Mouse (Mus musculus) urinary bladder, postnatal 10 days (tissue): Measurements from ENCODE around the gene Zfp831.

Source experiments
- DNase-seq: peaks from one replicate; pipeline ENCODE4 v3.0.0; 2022; ENCODE audit warnings: low spot score

Zfp831 gene

GRCm38 (mm10) chr2:174644975-174645374 is 1.6 kb downstream of the Zfp831 start:
- DNase-seq, result no peak

DNA sequence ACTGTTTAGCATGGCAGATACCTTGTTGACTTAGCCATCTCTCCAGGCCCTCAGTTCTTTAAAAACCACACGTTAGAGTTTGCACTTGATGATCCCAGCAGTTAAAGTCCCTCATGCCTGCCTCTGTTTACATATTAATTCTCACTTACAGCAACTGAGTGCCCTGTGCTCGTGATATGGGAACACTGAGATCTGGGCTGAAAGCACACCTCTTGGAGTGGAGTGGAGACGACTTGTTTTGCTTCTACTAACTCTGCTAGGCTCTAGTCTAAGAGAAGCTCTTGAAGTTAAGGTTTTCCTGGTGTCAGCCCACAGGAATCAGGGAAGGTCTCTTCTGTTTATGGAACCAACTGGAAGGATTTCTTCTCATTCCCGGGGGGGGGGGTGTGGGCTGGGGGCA is 9.5 kb downstream of the Zfp831 start:
- DNase-seq, result no peak

DNA sequence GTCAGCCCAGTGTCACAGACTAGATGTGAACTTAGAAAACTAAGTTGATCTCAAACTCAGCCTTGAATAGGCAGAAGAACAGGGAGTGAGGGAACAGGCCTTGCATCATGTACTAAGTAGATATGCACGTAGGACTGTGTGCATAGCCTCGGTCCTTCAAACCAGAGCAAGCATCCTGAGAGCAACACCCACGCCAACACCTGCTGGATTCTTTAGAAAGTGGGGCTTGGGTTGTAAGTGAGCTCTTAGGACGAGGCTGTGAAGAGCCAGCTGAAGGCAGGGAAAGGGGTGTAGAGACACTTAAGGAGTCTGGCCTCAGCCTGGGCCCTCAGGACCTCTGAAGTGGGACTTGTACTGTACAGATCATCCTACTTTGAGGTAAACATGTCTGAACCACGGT is 12.0 kb downstream of the Zfp831 start:
- DNase-seq, result no peak

- no peak for DNase-seq
Measured at GRCm38 (mm10) chr2:174658229-174658844, 15.0 kb downstream of the Zfp831 start.

DNA sequence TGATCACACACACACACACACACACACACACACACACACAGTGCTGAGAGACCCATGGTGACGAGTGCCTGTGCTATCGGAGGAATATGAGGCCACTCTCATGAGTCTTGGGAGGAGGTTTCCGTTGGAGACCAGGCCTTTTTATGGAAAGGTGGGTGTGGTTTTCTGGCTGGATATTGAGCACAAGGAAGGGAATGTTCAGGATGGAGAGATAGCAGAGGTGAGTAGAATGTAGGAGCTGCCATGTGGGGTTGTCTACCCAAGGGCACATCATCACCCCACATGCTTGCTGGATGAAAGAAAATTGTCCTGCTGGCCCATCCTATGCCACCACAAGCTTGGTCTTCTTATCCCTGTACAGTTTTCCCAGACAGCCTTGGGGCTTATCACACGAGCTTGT is 16.5 kb downstream of the Zfp831 start:
- DNase-seq, result no peak

- no peak for DNase-seq
Measured at GRCm38 (mm10) chr2:174660321-174660720, 17.0 kb downstream of the Zfp831 start.

DNA sequence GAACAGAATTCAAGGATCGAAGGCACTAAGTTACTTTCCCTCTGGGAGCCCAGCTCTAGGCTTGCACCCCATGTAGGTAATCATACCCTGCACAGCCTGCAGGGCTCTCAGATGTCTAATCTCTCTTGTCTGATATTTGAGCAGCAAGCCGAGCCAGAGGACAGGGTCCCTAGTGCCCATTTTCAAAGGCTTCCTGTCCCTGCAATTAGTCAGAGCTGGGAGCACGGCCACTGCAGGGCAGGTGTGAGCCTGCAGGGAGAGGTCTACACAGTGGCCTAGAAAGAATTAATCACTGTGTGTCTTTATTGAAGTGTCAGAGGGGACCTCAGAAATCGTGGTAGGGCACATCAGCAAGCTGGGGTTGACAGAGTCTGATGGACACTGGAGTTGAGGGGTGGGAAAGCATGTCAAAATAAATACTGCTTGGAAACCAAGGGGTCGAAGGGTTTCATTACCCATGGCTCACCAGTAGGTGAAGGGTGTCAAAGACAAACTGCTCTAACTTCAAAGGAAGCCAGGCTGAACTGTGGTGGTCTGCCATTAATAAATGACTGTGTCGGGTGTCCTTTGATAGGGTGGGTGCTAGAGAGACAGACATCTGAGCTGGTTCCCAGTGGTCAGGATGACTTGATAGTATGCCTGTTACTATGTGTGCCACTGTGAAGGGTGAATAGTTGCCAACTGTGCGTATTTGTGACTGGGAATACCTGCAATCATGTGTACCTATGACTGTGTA is 18.3 kb downstream of the Zfp831 start:
- no peak for DNase-seq

- no peak for DNase-seq
Measured at GRCm38 (mm10) chr2:174662593-174662992, 19.3 kb downstream of the Zfp831 start.

DNA sequence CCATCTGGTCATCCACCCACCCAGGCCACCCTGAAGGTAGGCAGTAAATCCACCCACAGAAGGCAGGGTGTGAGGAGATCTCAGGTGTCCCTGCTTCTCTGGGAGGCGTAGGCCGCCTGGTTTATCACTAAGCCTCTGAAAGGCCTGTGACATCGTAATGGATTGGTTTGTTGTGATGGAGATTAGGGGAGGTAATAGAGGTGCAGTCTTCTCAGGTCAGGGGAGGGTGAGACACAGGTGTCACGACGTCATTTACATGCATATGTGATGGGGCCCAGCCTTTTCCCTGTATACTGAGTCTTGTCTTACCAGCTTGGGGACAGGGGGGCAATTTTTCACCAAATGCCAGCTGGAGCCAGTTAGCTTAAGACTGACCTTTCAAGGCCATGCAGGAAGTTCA is 22.1 kb downstream of the Zfp831 start:
- DNase-seq, result no peak

DNA sequence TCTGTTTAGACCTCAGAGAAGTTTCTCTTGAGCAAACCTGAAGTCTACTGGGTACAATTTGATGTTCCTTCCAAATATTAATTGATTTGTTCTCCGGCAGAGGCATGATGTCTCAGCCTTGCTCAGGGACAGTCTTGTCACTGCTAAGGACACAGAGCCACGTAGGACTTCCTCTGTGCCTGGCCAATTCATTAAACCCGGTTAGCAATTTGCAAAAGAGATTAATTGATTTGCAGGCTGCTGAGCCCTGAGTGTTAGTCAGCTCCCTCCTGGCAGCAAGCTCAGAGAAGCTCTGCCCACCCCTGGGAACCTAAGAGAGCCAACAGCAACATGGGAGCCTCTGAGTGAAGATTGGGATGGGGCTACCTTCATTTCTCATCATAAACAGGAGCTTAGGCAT is 25.5 kb downstream of the Zfp831 start:
- no peak for DNase-seq

DNA sequence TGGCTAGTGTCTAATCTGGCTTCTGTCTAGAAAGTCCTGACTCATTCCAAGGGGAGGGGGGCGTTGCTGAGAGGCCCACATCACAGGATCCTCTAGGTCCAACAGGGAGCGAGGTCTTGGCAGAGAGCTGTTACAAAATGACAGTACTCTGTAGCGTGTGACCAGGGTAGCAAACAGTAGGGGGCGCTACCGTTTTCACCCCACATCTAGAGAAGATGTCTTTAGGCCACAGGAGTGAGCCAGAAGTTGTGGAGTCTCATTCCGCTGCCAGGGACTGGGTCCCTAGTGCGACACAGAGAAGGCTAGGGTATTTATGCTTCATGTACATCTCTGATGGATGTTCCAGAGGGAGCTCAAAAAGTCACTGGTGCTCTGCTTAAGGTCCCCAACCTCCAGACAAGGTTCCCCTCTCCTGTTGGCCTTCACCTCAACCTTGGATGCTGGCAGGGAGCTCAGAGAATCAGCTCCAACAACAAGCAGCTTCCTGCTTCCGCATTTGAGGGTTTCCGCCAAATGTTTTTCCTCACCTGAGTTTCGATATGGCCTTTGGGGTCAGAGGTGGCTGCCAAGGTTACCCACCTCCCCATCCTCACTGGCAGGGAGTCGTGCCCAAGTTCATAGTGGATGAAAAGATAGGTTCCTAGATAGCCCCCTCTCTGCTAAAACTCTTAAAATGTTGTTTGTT is 29.3 kb downstream of the Zfp831 start:
- DNase-seq, result no peak

DNA sequence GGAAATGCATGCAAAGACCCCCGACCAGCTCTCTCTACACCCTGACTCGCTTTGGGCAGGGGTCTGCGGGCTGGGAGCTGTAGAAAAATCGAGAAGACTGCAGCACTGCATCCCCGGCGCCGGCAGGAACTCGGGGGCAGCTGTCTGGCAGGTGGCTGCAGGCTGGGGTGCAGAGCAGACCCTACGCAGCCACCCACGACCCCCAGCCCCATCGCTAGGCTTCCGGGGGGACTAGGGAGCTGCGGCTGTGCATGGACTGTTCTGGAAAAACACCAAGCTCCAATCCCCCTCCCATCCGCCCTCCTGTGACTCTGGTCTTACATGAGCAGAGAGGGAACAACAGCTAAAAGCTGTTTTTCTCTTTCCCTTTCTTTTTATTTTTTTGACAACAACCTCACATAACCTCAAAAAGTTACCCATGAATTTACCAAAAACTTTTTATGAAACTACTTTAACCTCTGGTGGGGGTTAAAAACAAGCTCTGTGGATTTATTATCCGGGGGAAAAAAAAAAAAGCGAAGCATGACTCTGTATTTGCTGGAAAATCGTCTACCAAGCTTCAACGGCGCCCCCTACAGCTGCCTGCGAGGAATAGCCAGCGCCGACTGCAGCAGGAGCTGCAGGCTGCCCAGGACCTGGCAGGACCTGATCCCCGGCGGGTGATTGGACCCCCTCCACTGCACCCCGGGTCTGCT is 30.4 kb downstream of the Zfp831 start:
- peak; percentile 48 for DNase-seq

- no peak for DNase-seq
Measured at GRCm38 (mm10) chr2:174674287-174675045, 31.1 kb downstream of the Zfp831 start.

DNA sequence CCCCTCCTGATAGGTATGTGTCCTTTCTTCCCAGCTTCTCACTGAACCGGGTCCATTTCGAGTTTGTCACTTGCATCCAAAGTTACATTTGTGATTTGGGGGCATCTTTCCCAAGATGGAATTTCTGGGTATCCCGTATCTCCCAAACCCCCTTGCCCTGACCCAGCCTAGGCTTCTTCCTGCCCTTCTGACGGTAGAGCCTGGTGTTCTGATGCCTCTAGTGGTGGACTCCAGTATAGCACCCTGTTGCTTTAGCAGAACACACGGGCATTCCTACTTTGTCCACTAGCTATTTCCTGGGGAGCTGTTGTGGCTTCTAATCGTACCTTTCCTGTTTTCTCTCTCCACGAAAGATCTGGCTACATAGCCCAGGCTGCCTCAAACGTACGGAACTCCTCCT is 32.3 kb downstream of the Zfp831 start:
- no peak for DNase-seq

DNA sequence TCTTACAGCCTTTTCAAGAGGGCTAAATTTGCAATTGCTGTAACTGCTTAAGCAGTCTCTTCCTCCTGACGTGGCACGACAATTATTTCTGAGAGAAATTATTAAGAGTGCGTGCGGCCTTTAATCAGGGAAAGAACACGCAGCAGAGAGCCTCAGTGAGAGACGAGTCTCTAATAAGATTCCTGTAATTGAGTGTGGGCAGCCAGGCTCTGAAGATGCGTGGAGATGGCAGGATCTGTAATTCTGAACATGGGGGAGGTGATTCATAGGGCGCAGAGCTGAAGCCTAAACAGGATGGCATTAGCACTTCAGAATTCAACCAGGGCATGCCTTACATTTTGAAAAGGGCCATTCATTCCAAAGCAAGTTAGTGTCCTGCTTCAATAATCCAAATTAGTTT is 58.0 kb downstream of the Zfp831 start:
- DNase-seq, result no peak

DNA sequence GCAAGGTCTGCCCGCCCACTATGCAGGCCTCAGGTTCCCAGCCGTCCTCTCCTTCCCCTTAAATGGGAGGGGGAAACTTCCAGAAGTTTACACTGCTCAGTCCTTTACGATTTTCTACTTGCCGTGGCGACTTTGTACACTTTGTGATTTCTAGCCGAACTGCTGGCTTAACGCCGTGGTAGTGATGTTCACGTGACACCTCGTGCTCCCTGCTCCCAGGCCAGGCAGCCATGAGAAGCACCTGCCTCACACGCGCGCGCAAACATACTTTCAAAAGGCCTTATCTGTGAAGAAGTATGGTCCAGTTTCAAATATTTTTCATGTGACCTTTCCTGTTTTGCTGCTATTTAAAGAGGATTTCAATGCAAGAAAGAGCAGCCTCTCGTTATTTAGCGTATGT is 63.8 kb downstream of the Zfp831 start:
- no peak for DNase-seq

DNA sequence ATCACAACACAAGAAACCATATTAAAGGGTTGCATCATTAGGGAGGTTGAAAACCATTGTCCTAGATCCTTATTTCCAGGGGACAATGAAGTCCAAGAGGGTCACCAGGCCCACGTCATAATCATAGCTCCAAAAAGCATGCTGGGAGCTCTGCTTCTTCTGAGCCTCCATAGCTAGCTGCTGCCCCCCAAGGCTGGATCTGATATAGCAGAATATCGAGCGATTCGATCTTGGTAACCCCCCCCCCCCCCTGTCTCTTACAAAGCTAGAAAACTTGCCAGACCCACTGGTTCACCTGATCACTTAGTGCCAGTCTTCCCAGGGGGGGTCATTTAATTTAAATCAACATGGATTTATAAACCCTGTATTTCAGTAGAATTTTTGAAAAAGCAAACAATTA is 65.3 kb downstream of the Zfp831 start:
- no peak for DNase-seq

DNA sequence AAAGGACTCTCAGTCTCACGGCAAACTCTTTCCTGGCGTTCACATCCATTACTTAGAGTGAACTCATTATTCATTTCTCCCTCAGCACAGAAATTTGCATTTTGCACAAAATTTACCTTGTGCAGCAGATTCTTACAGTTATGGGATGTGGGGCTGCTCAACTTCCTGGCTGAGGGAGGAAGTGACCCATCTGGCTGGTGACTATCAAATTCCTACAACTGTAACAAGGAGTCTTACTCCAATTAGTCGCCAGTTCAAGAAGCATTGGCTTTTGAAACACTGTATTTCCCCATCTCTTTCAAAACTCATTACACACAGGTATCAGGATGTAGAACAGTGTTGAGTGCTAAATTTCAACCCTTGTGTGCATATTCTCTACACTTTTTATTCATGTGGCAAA is 66.9 kb downstream of the Zfp831 start:
- DNase-seq, result no peak

DNA sequence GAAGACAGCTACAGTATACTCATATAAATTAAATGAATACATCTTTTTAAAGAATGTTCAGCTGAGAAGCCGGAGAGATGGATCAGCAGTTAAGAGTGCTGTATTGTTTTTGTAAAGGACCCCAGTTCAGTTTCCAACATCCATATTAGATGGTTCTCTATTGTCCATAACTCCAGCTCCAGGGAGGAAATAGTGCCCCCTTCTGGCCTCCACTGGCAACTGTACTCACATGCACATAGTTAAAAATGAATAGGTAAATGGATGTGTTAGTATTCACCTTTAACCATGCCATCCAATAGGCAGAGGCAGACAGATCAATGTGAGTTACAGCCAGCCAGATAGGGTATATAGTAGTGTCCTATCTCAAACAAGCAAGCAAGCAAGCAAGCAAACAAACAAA is 68.7 kb downstream of the Zfp831 start:
- no peak for DNase-seq

GRCm38 (mm10) chr2:174715938-174716337 is 72.6 kb downstream of the Zfp831 start:
- no peak for DNase-seq

DNA sequence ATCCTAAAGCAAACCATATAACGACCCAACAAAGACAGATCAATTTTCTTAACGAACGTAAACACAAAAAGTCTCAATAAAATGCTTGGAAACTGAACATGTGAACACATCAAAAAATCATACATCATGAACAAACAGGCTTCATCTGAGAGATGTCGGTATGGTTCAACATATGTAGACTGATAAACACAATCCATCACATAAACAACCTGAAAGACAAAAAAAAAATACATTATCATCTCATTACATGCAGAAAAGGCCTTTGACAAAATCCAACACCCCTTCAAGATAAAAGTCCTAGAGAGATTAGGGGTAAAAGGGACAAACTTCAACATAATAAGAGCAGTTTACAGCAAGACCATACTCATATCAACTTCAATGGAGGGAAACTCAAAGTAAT is 74.5 kb downstream of the Zfp831 start:
- no peak for DNase-seq
